Mouse (Mus musculus): ENCODE measurements around the gene Wnk4. TPM values are rescaled to one million over a fixed set of nuclear protein-coding genes. Genes with fewer than 3 reads are reported as not detected.

Gene Wnk4
- polyA plus RNA-seq, 1 experiment from 2014 or later: 12.3 TPM

DNA sequence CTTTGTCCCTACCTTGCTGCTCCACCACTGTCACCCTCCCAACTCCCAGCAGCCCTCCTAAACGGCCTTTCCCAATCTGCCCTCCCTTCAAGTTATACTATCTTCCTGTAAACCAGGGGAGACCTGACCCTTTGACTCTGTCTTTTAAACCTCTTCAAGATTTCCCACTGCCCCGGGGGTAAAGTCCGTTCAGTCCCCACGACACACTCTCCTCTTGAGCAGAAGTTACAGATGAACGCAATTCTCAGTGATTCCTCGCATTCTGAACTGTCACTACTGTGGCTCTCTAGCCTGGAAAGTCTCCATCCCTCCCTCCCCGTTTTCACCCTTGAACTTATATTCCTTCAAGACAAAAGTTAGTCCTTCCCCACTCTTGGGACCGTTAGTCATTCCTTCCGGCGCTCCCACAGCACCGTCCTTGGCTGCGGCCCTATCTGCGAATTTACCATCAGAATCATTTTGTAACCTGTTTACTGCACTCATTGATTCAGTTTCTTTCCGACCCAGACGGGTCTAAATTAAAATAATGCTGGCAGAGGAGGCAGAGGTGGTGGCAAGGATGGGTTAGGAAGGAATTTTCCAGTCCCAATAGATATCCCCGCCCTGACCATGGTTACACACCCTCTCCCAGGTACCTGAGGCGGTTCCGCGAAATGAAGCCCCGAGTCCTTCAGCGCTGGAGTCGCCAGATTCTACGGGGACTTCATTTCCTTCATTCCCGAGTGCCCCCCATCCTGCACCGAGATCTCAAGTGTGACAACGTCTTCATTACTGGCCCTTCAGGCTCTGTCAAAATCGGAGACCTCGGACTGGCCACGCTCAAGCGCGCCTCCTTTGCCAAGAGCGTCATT lies 3.0 kb downstream of the Wnk4 start:
- no peak overlapping the region for H3K27ac ChIP-seq
- H3K4me3 ChIP-seq (replicated peaks): no peak overlapping the region
- H3K4me1 ChIP-seq (replicated peaks): peaks cover 44% of the 10 kb centered on the region
- WGBS: 31% methylated on average over 32 of the region's 32 CpGs
- H3K27me3 ChIP-seq (replicated peaks): peaks cover 7% of the 10 kb centered on the region; the same call in 1 of the 2 replicates
- peaks cover 1% of the 10 kb centered on the region; the same call in 1 of the 2 replicates for H3K36me3 ChIP-seq
- H3K9ac ChIP-seq: no peak overlapping the region
- H3K4me2 ChIP-seq (replicated peaks): peak overlapping the region; percentile 97; the same call in 1 of the 2 replicates
- H3K9me3 ChIP-seq: no peaks in the 10 kb centered on the region
- ATAC-seq: no peak

DNA sequence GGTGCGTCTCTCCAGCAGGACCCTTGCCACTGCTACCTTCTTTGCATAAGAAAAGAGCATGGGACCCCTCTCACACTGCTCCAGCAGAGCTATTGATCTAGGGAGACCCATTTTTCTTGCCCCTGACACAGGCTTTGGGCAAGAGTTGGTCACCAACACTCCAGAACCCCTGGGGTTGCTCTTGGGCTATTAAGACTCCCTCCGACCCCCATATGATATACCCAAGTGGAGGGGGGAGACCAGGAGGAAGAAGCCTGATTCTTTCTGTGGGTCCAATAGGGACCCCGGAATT lies 3.6 kb downstream of the Wnk4 start:
- Histone ChIP-seq H3K4me1 (replicated peaks) (peaks cover 38% of the 10 kb centered on the region), H3K27me3 (replicated peaks) (peaks cover 7% of the 10 kb centered on the region; the same call in 1 of the 2 replicates), H3K36me3 (no peaks in the 10 kb centered on the region), H3K27ac (no peak overlapping the region), H3K9me3 (no peaks in the 10 kb centered on the region), H3K4me2 (replicated peaks) (no peak overlapping the region), H3K9ac (no peak overlapping the region), H3K4me3 (replicated peaks) (no peak overlapping the region)
- WGBS: 51% methylated on average over 3 of the region's 3 CpGs
- no peak for ATAC-seq

DNA sequence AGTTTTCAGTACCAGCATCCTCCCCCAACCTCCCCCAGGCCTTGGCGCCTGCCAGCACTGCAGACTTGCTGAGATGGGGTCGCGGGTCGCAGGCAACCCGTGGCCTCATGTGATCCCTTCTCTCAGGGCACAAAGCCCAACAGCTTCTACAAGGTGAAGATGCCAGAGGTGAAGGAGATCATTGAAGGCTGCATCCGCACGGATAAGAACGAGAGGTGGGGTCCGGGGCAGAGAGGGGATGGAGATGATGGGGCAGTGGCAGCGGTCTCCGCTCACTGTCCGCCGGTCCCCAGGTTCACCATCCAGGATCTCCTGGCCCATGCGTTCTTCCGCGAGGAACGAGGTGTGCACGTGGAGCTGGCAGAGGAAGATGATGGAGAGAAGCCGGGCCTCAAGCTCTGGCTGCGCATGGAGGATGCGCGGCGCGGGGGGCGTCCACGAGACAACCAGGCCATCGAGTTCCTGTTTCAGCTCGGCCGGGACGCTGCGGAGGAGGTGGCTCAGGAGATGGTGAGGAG lies 4.6 kb downstream of the Wnk4 start:
- ATAC-seq: no peak
- H3K9ac ChIP-seq: 0 out of 2 replicates have a peak overlapping the region, but pooled peaks have one; percentile 23
- WGBS: 24% methylated on average over 31 of the region's 31 CpGs

DNA sequence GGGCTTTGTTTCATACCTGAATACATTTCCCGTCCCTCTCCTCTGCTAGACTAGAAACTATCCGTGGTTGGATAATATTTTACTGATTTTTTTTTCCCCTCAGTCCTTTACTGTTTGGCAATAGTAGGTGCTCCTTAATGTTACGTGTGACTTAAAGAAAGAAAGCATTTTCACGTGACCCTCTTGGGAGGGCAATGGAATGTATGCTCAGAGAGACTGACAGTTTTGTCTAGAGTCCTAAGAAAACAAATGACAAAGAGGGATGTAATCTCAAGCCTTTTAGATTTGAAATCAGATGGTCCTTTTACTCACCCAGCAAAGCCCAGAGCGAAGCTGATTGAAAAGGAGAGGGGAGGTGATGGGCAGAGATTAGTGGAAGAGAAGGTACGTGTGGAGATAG lies 5.5 kb downstream of the Wnk4 start:
- H3K4me3 ChIP-seq (replicated peaks): no peak overlapping the region
- H3K27me3 ChIP-seq (replicated peaks): peaks cover 7% of the 10 kb centered on the region; the same call in 1 of the 2 replicates
- WGBS: 60% methylated on average over 6 of the region's 6 CpGs
- H3K4me2 ChIP-seq (replicated peaks): no peak overlapping the region
- peaks cover 24% of the 10 kb centered on the region for H3K4me1 ChIP-seq (replicated peaks)
- no peaks in the 10 kb centered on the region for H3K9me3 ChIP-seq
- no peaks in the 10 kb centered on the region for H3K36me3 ChIP-seq
- H3K27ac ChIP-seq: no peak overlapping the region
- no peak for ATAC-seq
- H3K9ac ChIP-seq: no peak overlapping the region

More for the DNA sequence above, 4.6 kb downstream of the Wnk4 start:
- Histone ChIP-seq H3K36me3 (no peaks in the 10 kb centered on the region), H3K27ac (no peak overlapping the region), H3K27me3 (replicated peaks) (peaks cover 7% of the 10 kb centered on the region; the same call in 1 of the 2 replicates), H3K4me1 (replicated peaks) (peaks cover 28% of the 10 kb centered on the region), H3K4me2 (replicated peaks) (peak overlapping the region; percentile 52), H3K4me3 (replicated peaks) (peak overlapping the region; percentile 12), H3K9me3 (no peaks in the 10 kb centered on the region)

DNA sequence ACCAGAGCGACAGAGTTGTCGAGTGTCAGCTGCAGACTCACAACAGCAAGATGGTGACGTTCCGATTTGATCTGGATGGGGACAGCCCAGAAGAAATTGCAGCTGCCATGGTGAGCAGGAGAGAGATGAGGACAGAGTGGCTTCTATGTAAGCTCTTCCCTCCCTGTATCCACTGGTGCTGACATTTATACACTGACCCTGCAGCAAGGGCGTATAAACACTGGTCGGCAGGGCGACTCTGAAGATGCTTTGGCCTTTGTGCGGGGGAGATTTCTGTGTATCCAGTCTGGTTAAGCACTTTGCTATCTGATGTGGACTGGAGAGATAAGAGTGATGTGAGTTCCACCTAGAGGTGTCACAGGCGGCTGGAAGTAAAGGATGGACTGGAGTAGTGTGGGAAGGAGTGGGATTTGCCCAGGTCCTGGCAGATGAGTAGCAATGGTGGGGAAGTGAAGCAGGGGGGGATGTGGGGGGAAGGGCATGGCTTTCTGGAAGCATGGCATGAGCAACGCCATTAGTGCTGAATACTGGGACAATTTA lies 9.3 kb downstream of the Wnk4 start:
- H3K4me2 ChIP-seq (replicated peaks): peak overlapping the region; percentile 6; the same call in 1 of the 2 replicates
- 14% methylated on average over 10 of the region's 10 CpGs for WGBS

GRCm38 (mm10) chr11:101272446-101272845 lies 12.1 kb downstream of the Wnk4 start:
- 89% methylated on average over 3 of the region's 3 CpGs for WGBS
- Histone ChIP-seq H3K9me3 (no peaks in the 10 kb centered on the region), H3K27ac (no peak overlapping the region), H3K4me3 (replicated peaks) (no peak overlapping the region), H3K4me2 (replicated peaks) (no peak overlapping the region), H3K27me3 (replicated peaks) (no peaks in the 10 kb centered on the region), H3K36me3 (no peaks in the 10 kb centered on the region; the same call in 1 of the 2 replicates), H3K9ac (no peak overlapping the region), H3K4me1 (replicated peaks) (peaks cover 12% of the 10 kb centered on the region)
- no peak for ATAC-seq

More for the DNA sequence above, 9.3 kb downstream of the Wnk4 start:
- no peak overlapping the region for H3K4me3 ChIP-seq (replicated peaks)
- no peak overlapping the region for H3K27ac ChIP-seq
- H3K27me3 ChIP-seq (replicated peaks): no peaks in the 10 kb centered on the region; the same call in 1 of the 2 replicates
- peaks cover 6% of the 10 kb centered on the region; the same call in 1 of the 2 replicates for H3K4me1 ChIP-seq (replicated peaks)
- no peaks in the 10 kb centered on the region; the same call in 1 of the 2 replicates for H3K36me3 ChIP-seq
- peak; percentile 75 for ATAC-seq
- no peak overlapping the region for H3K9ac ChIP-seq
- no peaks in the 10 kb centered on the region for H3K9me3 ChIP-seq

DNA sequence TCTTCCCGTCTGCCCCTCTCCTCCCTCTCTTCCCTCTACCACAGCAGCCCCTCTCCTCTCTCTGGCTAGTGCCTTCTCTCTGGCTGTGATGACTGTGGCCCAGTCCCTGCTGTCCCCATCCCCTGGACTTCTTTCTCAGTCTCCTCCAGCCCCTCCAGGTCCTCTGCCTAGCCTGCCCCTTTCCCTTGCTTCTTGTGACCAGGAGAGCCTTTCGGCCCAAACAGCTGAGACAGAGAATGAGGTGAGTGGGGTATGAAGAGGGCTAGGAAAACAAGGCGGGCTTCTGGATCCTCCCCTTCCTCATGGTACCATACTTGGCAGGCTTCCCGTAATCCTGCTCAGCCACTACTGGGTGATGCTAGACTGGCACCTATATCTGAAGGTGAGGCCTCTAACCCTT lies 14.9 kb downstream of the Wnk4 start:
- Histone ChIP-seq H3K4me2 (replicated peaks) (no peak overlapping the region), H3K27me3 (replicated peaks) (no peaks in the 10 kb centered on the region), H3K27ac (no peak overlapping the region), H3K4me1 (replicated peaks) (peaks cover 23% of the 10 kb centered on the region), H3K4me3 (replicated peaks) (no peak overlapping the region), H3K9ac (no peak overlapping the region), H3K9me3 (no peaks in the 10 kb centered on the region), H3K36me3 (no peaks in the 10 kb centered on the region; the same call in 1 of the 2 replicates)
- WGBS: 72% methylated on average over 4 of the region's 4 CpGs
- ATAC-seq: no peak

- no peaks in the 10 kb centered on the region for H3K27me3 ChIP-seq (replicated peaks)
- peaks cover 23% of the 10 kb centered on the region for H3K4me1 ChIP-seq (replicated peaks)
- ATAC-seq: no peak
- H3K9ac ChIP-seq: peak overlapping the region; percentile 2; the same call in 1 of the 2 replicates
- no peaks in the 10 kb centered on the region; the same call in 1 of the 2 replicates for H3K36me3 ChIP-seq
- 37% methylated on average over 27 of the region's 27 CpGs for WGBS
- no peaks in the 10 kb centered on the region for H3K9me3 ChIP-seq
- no peak overlapping the region; the same call in 1 of the 2 replicates for H3K4me3 ChIP-seq (replicated peaks)
- peak overlapping the region; percentile 78 for H3K4me2 ChIP-seq (replicated peaks)
- H3K27ac ChIP-seq: 0 out of 2 replicates have a peak overlapping the region, but pooled peaks have one; percentile 11
Observed at GRCm38 (mm10) chr11:101276319-101277070, 16.1 kb downstream of the Wnk4 start.

DNA sequence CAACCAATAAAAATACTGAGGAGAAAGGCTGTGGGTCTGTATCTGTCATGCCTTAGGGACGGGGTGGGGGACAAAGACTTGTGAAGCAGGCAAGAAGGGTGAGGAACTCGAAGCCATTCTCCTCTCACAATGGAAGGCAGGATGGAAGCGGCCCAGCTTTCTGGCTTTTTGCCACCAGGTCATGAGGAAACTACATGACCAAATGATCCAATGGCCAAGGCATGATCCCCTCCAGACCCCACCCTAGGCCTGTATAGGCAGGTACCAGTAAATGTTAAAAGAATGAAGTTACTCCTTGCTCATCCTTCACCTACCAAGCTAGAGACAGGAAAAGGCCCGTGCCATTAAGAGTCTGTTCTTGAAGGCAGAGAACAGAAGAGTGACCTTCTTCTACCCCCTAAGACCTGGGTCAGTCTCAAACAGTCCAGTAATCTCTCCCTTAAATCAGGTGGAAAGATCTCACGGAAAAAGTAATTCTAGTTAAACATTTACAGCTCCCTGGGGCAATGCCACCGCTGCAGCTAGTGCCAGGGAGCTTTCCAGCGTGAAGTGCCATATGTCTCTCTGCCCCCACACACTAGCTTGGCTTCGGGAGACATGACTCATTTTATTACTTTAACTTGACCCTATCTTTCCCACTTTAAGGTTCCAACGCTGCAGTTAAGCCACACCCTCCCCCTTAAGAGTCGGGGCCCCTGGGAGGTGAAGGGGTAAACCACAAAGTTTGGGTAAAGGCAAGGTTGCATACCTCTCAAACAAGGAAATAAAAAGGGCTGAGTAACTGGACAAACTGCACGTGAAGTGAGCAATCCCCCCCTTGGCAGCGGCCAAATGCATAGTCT lies 17.2 kb downstream of the Wnk4 start:
- ATAC-seq: peak; percentile 73
- peak overlapping the region; percentile 83 for H3K27ac ChIP-seq
- peak overlapping the region; percentile 80 for H3K9ac ChIP-seq
- 49% methylated on average over 12 of the region's 12 CpGs for WGBS
- H3K4me1 ChIP-seq (replicated peaks): peaks cover 23% of the 10 kb centered on the region
- H3K9me3 ChIP-seq: no peaks in the 10 kb centered on the region
- no peaks in the 10 kb centered on the region for H3K27me3 ChIP-seq (replicated peaks)
- H3K36me3 ChIP-seq: no peaks in the 10 kb centered on the region; the same call in 1 of the 2 replicates
- H3K4me3 ChIP-seq (replicated peaks): peak overlapping the region; percentile 80
- peak overlapping the region; percentile 78 for H3K4me2 ChIP-seq (replicated peaks)

DNA sequence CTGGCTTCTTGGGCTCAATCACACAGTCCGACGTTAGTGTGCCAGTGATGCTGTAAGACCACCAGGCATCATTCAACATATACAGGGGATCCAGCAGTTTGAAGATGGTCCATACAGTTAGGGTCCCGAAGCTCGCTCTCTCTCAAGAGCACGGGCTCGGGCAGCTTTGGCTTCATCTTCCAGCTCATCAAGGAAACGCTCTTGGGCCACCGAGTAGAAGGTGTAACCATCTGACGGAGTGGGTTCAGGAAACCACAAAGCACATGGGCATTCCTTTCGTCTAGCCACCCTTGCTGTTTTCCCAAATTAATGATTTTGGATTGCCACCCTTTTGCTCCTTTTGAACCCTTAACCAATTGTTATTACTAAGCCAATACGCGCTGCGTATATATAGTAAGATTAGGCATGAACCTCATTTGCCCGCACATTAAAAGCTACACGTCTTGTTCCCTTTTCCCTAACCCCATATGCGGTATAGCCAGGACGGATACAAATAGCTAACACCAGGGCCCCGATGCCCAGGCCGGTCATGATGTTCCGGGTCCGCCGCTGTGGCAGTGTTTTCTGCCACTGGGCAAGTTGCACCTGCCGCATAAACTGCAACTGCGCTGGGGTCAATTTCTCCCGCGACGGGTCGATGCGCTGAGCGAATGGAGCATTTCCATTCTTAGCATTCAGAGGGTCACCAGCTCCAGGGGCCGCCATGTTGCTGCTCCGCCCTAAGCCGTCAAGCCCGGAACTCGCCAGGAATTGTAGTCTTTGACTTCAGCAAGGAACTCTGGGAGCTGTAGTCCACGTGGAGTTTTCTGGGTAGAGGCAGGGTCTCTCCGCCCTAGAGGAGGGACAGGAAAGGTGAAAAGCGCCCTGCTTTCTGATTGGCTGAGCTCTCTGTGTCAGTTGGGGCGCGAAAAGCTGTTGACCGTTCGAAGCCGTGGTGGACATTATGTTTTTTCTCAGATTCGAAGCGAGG lies 18.1 kb downstream of the Wnk4 start, which contains the start of the genes Cntd1 and Coa3:
Gene Cntd1, plus strand, starts transcription at position 790 of the 970 bp plus-strand sequence.
Gene Coa3, minus strand, starts transcription at position 892 of the 970 bp plus-strand sequence.
- peak within 1 kb of the TSS; percentile 80 for H3K9ac ChIP-seq
- 5% methylated on average over 45 of the region's 45 CpGs for WGBS
- H3K36me3 ChIP-seq: no peaks in the 10 kb centered on the region
- H3K27me3 ChIP-seq (replicated peaks): no peaks in the 10 kb centered on the region
- H3K9me3 ChIP-seq: no peaks in the 10 kb centered on the region
- ATAC-seq: peak; percentile 94
- peak within 1 kb of the TSS; percentile 78 for H3K4me2 ChIP-seq (replicated peaks)
- H3K4me1 ChIP-seq (replicated peaks): peaks cover 23% of the 10 kb centered on the region
- peak within 1 kb of the TSS; percentile 83 for H3K27ac ChIP-seq
- peak within 1 kb of the TSS; percentile 80 for H3K4me3 ChIP-seq (replicated peaks)

Data from intestine, embryonic 15.5 days (tissue).